Mouse (Mus musculus) gastrocnemius, adult 8-10 months (tissue): ENCODE measurements around the gene Gars. TPM values are rescaled to one million over a fixed set of nuclear protein-coding genes. Genes with fewer than 3 reads are reported as not detected.

Experiments
- DNase-seq, 2 experiments: peaks; one replicate each; pipeline ENCODE4 v3.0.0; 2022; ENCODE audit warnings: low spot score in 2 of 2
- total RNA-seq, 4 experiments: library from RNA; stranded (reverse); gene quantifications; 2 replicates each; pipeline ENCODE4 v1.2.4; 2022

Gene Gars
- total RNA-seq = 10 to 100 TPM; 59.6 to 64.6 (median 60.4) TPM

DNA sequence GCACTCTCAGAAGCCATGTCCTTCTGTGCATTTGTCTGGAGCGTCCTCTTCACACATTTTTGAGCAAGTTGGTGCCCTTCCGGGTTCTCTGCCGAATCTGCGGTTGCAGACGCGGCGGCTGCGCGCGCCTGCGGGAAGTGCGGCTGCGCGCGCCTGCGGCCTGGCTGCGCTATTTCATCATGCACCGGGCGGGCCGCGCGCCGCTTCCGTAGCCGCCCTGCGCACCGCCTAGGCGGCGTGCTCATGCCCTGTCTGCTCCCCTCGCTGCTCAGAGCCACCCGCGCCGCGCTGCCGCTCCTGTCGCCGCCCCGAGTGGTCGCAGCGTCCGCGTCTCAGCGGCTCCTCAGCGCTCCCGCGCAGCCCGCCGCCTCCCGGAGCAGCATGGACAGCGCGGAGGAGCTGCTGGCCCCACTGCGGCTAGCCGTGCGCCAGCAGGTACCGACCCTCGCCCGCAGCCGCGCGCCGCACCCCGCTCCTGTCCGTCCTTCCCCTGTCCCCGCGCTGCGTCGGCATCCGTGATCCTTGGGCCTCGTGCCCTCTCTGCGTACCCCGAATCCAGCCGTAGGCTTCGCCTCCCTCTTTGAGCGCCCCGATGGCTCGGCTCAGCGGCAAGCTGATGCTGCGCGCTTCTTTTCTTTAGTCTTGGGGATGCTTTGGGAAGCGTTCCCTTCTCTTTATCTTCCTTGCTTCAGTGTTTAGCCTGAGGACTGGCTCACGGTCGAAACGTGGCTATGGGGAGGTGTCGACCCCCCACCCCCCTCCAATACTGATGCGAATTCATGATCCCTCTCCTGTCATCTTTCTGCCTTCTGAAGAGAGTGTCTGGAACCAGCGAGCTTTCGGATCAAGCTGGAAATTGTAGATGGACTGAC, at the start of gene Gars:
Gene Gars (plus strand): TSS at position 209 of the 872 bp plus-strand sequence.
- DNase-seq = peak; percentile 76 to 84

DNA sequence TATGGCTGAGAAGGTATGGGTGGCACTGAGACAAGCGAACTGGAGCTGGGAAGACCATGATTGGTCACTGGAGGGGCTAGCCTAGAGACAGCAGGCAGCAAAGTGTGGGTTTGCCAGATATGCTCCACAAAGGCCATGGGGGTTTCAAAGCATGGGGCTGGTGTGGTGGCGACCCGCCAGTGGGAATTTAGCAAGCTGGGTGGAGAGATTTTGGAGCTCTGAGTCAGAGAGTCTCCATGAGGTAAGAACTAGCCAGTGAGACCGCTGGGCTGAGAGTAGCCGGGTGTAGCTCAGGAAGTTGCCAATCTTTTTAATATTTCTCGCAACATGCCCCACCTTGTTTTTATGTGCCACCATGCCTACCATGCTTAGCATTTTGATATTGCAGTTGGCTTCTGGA, 49.7 kb upstream of the Gars start:
- DNase-seq = no peak

DNA sequence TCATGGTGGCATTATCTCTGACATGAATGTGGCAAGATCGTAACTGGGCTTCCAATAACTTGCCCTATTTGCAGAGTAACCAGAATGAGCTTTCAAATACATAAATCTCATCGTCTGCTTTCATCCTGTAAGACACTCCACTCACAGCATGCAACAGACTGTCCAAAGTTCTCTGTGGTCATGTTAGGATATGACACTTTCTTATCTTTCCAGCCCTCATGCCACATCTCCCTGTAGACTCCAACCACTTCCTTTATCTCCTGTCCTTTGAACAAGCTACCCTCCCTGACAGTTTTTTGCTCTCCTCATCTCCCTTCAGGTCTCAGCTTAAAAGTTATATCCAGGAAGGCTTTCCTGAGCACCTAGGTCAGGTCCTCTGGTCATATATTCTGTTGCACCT, 46.6 kb upstream of the Gars start:
- no peak for DNase-seq

DNA sequence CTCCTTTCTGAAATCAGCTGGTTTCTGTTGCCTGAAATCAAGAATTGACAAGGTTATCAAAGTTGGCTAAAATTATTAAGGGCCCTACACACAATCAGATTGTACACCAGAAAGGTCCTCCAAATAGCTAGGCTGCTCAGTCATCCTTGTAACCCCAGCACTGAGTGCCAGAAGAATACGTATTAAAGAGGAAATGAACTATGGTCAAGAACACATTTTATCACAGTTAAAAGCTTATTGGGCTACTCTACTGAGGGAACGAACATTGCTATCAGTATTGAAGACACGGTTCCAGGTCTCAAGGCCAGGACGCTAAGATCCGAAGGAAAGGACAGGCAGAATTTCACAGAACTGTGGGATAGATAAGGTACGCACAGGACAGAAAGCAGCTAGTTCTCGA, 45.7 kb upstream of the Gars start:
- no peak for DNase-seq

DNA sequence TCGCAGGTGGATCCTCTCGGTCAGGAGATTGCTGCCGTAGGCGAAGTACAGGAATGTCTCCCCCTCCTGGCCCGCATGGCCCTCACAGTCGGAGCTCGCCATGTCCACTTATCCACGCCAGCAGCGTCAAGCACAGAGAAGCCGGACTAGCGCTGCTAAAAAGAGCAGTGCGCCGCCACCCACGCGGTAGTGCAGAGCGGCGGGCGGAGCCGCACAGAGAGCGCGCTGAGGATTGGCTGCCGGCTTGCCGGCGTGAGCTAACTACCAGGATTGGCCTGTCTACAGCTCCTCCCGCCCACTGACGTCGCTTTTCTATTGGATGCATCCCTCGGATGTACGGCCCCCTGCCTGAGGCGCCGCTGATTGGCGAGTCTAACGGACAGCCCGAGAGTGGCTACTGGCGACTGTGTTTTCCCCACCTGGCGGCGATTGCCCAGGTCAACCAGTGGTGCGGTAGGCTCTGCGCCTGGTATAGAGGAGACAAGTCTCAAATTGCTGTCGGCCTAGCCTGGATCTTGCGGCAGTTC, 45.0 kb upstream of the Gars start, which contains the start of gene Ggct:
Gene Ggct (minus strand): TSS at position 217 of the 527 bp plus-strand sequence.
- DNase-seq = peak; percentile 94 to 96

DNA sequence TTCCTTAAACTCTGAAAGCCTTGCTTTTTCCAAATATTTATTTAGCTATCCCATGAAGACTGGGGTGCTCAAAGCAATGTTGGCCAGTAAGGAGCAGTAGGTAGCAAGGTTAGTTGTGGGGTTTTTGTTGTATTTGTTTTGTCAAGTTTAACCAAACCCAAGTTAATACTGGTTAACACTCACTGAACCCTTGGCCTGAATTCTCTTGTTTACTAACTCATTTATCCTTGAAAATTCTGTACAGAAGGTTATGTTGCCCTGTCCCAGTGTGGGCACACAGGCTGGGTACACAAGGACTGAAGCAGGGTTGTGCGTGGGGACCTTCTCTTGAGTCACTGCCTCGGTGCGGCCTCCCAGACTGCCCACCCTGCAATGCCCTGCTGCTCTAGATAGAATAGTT, 41.4 kb upstream of the Gars start:
- no peak for DNase-seq

DNA sequence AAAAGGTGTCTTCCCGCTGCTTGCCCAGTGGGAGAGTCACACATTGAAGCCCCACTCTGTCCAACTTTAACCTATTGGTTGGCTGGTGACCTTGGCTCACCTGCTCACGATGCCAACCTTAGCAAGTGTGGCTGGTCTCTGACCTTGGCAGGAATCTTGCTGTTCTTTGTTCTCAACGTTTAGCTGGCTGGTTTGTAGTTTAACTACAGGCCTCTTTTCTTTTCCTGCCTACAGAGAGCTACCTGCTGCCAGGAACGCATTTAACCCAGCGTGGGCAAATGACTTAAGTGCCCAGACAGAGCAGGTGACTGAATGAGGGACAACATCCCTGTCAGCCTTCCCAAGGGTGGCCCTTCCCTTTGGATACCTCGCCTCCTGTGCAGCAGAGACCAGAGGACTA, 40.1 kb upstream of the Gars start:
- no peak for DNase-seq

DNA sequence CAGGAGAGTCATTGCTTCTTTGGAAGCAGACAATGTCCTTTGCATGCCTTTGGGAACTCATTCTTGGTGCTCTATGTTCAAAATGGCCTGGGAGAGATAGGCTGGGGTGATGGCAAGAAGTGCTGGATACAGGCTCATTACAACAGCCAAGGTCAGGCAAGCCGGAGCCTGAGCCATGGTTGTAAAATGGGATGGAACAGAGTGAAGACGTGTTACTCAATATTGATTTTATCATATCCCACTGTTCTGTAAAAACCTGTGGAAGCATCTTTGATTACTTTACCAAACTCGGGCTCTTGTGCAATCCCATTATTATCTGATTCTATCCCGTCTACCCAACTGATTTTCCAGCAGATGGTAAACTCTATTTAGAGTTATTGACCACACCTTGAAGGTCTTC, 36.5 kb upstream of the Gars start:
- DNase-seq = no peak

DNA sequence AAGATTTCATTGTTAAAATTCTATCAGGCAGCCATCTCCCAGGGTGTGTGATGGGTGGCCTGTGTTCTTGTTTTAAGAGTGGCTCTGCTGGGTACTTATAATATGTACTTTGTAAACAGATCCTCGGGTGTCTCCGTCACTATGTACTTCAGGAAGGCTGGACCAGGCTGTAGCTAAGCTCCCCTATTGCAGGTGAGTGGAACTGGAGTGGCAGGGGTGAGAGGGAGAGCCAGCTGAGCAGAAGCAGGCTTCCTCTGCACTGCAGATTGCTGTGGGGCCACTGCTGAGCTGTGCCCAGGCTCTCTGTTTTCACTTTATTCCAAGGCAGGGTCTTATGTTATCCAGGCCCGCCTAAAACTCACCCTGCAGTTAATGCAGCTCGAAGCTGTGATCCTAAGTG, 35.4 kb upstream of the Gars start:
- DNase-seq = no peak

DNA sequence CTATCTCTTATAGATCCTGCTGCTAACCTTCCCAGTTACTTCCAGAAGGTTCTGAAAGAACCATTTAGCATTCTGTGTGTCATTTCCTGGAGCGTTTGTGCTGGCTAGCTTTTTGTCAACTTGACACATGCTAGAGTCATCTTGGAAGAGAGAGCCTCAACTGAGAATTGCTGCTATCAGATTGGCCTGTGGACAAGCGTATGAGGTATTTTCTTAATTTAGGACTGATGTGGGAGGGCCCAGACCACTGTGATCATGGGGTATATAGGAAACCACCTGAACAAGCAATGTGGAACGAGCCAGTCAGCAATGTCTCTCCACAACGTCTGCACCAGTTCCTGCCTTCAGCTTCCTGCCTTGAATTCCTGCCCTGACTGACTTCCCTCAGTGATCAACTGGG, 34.2 kb upstream of the Gars start:
- no peak for DNase-seq

DNA sequence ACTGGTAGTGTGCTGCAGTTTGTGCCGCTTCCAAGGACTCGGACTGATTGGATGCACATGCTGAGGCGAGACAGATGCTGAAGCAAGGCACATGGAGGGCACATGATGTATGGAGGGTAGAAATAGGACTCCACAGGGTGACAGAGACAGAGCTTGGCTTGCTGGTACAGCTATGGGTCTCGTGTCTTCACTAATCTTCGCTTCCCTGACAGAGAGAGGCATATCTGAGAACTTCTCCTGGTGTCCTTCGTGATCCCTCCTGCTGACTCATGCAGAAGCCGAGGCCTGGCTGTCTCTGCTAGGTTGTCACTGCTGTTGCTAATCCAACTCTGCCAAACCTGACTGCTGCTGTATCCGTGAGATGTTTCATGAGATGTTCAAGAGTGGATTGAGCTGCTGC, 29.4 kb upstream of the Gars start:
- DNase-seq = no peak

DNA sequence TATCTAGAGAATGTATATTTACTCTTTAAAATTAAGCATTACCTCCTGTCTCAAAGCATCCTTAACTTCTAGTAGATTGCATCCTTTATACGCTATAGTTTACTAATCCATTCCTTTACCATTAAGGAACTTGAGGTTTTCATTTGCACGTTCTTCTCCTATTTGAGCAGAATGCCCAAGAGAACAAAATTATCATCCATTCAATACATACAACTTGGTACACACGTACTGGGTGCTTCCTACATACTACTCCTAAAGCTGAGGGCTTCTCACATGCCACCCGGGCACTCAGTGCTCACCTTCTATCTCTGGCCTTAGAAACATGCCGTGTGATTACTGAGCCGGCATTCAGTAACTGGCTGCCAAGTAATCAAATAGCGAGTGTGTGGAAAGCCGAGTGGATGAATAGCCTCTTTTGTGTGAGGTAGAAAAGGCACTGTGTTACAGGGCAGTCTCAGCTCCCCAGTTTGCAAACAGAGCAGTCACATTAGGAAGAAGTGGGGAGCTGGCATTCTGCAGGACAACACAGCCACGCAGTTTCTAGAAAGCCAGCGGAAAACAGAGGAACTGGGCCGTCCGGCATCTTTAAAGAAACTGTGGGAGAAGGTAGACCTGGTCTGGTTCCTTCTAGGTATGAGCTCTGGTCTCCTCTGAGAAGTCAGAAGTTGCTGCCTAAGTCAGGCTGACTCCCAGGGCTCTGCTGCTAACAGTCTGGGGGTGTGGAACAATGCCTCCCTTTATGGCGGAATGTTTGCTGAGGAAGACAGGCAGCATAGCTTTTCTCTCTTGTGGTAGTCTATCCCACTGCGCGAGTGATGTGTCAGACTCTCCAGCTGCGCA, 28.2 kb upstream of the Gars start:
- no peak for DNase-seq

DNA sequence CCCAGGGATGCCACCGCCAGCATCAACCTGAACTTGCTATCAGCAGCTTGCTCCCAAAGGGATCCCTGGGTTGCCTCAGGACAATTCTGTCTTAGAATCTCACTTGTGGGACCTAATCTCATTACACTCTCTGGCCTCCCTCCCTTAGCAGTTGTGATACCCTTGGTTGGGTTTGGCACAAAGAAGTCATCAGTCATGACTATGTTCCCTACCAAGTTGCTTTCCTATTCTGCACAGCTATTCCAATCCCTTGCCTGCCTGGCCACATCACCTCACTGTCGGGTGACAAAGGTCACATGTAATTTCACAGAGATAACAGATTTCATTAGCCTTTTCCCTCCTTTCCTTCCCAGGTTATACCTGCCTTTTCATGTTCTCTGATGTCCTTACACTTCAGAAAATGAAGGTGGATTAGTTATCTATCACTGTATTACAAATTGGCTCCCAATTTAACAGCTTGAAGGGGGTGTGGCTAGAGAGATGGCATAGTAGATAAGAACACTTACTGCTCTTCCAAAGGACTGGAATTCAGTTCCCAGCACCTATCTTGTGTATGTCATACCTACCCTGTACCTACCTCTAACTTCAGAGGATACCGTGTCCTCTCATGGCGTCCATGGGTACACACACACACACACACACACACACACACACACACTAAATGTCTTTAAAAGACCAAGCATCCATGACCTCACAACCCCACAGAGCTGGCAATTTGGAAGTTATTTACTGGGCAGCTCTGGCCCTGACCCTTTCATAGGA, 27.3 kb upstream of the Gars start:
- no peak for DNase-seq

DNA sequence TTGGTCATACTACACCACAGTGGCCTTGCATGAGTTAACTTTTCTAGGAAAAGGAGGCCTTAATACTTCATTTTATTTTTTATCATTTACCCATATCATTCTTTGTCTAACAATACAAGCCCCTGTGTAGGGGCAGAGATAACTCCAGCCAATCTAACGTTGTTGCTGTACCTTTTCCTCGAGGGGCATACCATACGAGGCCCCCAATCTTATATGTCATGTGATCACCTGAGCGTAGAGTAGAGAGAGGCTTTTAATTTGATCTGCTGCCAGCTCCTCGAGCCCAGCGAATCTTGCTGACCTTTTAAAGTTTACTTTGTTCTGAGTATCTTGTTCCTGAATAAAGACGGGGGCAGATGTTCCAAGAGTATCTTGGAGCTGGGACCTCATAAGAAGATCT, 25.3 kb upstream of the Gars start:
- no peak for DNase-seq

DNA sequence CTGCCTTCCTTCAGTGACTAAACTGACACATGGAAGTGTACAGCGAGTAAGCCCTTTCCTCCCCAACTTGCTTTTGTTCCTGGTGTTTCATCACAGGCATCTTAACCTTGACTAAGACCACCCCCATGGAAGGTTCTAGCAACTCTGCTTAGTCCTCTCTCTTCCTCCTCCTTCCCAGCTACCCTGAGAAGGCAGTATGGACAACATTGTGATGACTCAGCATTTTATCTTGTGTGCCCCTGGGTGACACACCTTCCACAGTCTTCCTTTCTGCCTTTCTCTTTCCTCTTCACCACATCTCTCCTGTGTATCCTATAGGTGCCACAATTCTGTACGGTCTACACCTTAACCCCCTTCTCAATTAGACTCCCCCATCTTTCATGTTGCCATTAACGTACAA, 23.6 kb upstream of the Gars start:
- no peak for DNase-seq

DNA sequence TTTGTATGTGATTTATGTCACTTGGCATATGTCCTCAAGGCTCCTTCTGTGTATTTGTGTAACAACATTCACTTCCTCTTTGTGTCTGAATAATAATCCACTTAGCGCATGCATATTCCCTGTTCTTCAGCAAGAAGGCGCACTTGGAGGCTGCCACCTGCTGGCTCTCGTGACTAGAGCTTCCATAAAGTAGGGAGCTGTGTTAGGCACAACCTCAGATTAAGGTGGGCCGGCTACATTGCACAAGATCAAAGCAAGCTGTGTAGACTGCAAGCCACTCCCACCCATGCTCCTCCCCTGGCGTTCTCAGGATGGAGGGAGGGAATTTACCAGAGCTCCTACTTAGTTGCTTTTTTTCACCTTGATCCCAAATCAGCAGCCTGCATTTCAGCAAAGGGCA, 21.6 kb upstream of the Gars start:
- no peak for DNase-seq

DNA sequence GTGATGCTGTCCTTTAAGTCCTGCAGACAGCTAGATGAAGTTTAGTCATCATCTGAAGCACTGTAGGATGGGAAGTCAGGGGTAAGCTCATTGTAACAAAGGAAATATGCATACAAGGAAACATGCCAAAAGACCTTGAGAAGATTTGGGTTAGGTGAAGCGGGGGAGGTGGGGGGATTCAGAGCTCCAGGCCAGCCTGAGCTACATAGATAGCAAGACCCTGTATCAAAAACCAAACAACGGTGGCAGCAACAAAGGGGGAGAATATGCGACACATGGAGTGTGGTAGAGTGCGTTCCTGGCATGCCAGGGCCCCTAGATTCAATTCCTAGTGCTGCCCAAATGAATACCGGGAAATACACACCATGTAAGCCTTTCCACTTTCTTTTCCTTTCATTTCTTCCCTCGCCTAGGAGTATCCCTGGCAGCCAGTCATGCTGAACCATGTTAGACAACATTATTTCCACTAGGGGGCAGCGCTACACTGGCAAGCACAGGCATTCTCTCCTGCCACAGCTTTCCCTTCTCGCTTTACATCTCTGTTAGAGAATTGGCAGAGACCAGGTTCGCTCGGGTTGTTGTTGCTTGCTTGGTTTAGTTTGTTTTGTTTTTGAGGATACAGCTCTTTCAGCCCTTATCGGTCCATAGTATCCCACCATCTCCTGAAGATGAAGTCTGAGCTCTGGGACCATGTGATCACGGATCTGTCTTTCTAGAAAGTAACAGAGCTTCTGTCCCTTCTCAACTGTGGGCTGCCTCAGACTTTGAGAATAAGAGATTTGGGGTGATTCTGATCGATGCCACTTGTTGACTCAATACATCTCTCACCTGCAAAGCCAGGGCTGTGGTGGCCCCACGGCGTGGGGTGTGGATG, 20.9 kb upstream of the Gars start:
- peak; percentile 24 to 27 for DNase-seq

DNA sequence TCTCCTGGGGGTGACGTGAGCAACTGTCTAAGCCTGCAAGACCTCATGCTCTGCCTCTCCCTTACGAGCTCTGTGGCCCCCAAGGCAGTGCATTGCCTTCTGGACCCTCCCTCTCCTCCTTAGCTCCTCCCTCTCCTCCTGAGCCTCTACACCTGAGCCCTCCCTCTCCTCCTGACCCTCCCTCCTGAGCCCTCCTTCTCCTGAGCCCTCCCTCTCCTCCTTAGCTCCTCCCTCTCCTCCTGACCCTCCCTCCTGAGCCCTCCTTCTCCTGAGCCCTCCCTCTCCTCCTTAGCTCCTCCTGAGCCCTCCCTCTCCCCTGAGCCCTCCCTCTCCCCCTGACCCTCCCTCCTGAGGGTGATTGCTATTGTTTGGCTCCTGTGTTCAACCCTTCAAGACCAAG, 19.4 kb upstream of the Gars start:
- no peak for DNase-seq

DNA sequence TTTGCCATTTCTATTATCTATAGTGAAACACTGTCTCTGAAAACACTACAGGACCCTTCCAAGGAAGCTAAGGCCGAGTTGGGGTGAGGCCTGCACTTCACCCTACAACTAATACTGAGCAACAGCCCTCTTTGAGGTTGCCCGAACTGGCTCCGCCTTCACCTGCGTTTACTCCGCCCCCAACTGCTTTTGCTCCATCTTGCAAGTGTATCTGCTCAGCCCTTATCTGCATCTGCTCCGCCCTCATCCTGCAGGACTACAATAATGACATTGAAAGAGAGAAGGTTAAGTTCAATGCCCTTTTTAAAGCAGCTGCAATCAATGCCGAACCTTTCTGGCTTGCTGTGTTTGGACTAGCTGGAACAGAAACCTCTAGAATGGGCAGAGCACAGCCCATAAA, 16.0 kb upstream of the Gars start:
- DNase-seq = no peak

DNA sequence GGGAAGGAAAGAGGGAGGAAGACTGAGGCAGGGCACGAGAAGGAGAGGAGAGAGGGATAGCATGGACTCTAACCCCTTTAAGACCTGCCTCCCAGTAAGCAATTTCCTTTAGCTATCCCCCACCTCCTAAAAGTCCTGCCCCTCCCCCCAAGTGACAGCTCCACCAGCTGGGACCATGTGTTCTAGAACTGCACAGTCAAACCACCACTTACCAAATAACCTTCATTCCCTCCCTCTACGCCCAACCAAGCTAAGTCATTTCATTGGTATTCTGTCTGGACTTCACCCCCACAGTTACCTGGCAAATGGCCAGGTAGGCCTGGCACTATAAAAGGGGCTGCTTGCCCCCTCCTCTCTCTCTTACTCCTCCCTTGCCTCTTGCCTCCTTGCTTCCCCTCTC, 10.2 kb upstream of the Gars start:
- no peak for DNase-seq

DNA sequence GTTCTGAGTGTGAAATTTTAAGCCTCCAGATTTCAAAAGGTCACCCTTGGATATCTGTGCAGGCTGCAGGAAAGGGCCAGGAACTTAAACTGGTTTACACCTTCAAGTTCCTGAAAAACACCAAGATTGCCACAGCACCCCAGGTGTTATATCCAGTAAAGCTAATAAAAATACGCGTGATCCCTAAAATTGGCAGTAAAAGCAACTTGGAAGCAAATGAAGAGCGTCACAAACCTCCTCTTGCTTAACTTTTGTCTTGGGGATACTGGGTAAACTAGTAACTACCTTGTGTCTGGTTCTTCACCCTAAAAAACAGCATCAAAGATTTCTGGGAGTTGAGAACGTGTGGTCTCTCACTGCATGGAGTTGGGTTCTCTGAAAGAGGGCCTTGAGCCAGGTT, 1.1 kb upstream of the Gars start:
- DNase-seq = no peak
